Mouse (Mus musculus): ENCODE results near the gene Arrb1.

Arrb1 gene

GRCm38 (mm10) chr7:99535741-99536501 lies 655 bp downstream of the Arrb1 start:
- in situ Hi-C loops (cut with MboI, MseI) = loop anchor here (25.0 kb wide), 1 partner anchor 1949 kb away; the partner anchor contains the start of genes Aamdc and Rsf1

- in situ Hi-C loops (cut with MboI, MseI) = loop anchor here (25.0 kb wide), 1 partner anchor 1950 kb away; the partner anchor contains the start of genes Aamdc and Rsf1
Observed at GRCm38 (mm10) chr7:99537183-99537756, 2.0 kb downstream of the Arrb1 start.

DNA sequence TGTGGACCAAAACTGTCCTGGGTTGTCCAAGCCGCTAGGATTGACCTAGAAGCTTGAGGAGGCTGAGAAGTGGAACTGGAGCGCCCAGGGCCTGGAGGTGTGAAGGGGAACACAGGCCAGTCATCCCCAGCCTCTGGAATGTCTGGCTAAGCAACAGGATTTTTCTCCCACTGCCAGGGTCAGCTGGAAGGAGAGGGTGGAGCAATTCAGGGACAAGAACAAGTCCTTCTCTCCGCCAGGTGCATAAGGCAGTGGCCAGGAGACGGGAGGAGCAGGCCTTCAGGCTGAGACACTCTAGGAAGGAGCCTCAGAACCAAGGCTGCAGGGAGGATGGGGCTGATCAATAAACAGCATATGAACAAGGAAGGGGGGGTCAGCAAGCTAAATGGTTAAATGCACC lies 3.2 kb downstream of the Arrb1 start:
- in situ Hi-C loops (cut with MboI, MseI) = loop anchor here (25.0 kb wide), 1 partner anchor 1951 kb away; the partner anchor contains the start of genes Aamdc and Rsf1

- in situ Hi-C loops (cut with MboI, MseI) = loop anchor here (25.0 kb wide), 1 partner anchor 1952 kb away; the partner anchor contains the start of genes Aamdc and Rsf1
Observed at GRCm38 (mm10) chr7:99539201-99539891, 4.1 kb downstream of the Arrb1 start.

DNA sequence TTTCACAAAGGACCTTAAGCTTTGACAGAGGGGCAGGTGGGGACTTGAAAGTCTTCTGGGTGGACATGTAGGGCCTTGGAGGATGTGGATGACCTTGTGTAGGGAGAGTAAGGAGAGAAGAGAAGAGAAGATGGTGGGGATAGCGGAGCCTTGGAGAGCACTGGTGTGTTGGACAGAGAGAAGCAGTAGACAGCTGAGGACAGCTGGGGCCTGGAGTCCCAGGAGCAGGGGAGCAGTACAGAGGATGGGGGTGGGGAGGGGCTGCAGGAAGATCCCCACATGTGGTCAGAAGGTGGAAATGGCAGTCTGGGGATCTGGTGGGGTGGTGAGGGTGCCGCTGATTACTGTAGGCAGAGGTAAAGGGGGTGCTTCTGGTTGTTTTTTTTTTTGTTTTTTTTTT lies 4.8 kb downstream of the Arrb1 start:
- in situ Hi-C loops (cut with MboI, MseI) = loop anchor here (25.0 kb wide), 1 partner anchor 1953 kb away; the partner anchor contains the start of genes Aamdc and Rsf1

GRCm38 (mm10) chr7:99541204-99541603 lies 5.9 kb downstream of the Arrb1 start:
- in situ Hi-C loops (cut with MboI, MseI) = loop anchor here (25.0 kb wide), 1 partner anchor 1954 kb away; the partner anchor contains the start of genes Aamdc and Rsf1

DNA sequence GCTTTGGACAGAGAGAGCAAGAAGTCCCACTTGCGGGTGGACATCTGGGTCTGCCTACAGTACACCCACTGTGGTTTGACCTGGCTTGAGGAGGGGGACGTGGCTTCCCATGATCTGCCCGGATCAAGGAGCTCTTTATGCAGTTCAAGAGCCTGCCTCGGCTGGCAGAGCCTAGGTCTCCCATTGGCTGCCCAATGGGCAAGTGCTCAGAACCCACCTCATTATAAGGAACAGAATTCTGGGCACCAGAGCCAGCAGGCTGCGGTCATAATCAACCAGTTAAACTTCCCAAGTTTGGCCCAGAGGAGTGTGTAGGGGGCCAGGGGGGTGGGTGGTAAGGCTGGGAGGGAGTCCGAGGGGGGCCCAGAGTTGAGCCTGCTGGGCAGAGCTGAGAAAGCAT lies 9.0 kb downstream of the Arrb1 start:
- in situ Hi-C loops (cut with MboI, MseI) = loop anchor here (25.0 kb wide), 1 partner anchor 1957 kb away; the partner anchor contains the start of genes Aamdc and Rsf1

DNA sequence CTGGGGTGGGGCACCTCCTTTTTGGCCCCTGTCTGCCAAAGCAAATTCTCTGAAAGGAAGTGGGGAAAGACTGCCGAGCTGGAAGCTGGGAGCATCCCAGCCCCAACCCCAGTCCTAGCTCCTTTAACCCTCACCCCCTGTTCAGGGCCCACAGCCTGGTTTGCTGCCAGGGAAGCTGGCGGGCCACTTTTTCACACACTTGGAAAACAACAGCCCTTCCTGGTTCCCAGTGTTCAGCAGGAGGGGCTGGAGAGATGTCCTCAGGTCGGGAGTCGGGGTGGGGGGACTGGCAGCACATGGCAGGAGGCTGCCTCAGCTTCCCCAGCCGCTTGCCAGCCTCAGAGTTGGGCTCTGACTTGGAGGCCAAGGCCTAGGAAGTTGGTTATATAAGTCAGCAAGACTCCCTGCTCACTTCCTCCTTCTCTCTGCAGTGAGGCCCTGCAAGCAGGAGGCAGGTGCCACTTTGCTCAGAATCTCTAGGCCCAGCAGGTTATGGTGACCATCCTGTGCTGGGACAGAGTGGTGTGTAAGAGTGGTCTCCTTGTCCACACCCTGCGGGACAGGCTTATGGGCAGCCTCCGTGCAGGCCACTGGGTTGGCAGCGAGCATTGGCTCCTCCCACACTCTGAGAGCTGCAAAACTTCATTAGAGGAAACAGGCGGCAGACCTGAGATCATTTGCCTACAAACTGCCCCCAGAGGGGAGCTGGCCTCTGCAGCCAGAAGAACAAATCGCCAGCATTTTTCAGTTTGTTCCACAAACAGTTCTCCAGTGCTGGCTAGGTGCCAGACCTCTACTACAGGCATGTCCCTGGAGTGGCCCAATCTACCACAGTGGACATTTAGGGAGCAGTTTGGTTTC lies 10.8 kb downstream of the Arrb1 start:
- in situ Hi-C loops (cut with MboI, MseI) = loop anchor here (25.0 kb wide), 1 partner anchor 1959 kb away; the partner anchor contains the start of genes Aamdc and Rsf1

DNA sequence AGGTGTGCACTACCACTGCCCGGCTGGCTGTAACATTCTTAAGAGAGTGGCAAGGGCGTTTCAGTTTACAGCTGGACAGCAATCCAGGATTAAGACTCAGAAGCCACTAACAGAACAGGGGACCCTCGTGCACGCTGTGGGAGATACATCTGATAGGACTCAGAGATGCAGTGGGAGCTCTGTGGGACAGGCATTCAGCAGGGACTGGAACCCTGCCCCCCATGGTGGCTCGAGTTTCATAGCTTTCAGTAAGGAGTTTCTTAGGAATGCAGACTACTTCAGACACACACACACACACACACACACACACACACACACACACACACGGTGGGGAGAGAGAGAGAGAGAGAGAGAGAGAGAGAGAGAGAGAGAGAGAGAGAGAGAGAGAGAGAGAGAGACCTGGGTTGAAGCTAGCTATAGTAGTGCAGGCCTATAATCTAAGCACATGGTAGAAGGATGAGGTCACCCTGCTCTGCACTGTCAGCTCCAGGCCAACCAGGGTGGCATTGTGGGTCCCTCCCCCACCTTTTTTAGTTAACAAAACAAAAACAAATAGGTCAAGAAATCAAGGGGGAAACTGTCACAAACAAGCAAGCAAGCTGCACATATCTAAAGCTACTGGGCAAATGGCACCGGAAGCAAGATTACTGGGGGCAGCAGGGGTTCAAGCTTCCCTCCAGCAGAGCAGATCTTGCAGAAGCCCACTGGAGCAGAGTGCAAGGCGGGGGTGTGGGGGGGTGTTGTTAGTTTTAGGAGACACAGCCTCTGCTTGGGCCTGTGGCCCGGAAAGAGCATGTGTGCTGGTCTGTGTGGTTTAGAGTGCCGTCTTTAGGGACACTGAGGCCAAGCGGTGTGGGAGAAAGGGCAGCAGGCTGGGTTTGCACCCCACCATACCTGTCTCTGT lies 12.6 kb downstream of the Arrb1 start:
- in situ Hi-C loops (cut with MboI, MseI) = loop anchor here (25.0 kb wide), 1 partner anchor 1961 kb away; the partner anchor contains the start of genes Aamdc and Rsf1

GRCm38 (mm10) chr7:99549668-99550067 lies 14.4 kb downstream of the Arrb1 start:
- in situ Hi-C loops (cut with MboI, MseI) = loop anchor here (5.0 to 25.0 kb wide), 2 partner anchors 57 to 1962 kb away; partner anchors contain the start of genes Aamdc and Rsf1

DNA sequence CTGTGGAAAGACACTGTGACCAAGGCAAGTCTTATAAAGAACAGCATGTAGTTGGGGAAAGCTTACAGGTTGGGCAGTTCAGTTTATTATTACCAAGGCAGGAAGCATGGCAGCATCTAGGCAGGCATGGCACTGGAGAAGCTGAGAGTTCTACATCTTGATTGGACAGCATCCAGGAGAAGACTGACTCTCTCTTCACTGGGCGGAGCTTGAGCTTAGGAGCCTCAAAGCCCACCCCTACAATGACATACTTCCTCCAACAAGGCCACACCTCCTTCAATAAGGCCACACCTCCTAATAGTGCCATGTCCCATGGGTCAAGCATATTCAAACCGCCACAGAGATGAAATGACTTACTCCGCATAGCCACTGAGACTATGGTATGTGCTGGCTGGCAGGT lies 16.4 kb downstream of the Arrb1 start:
- in situ Hi-C loops (cut with MboI, MseI) = loop anchor here (5.0 kb wide), 1 partner anchor 59 kb away; no protein-coding TSS in a partner anchor

GRCm38 (mm10) chr7:99553222-99553884 lies 18.1 kb downstream of the Arrb1 start:
- in situ Hi-C loops (cut with MboI, MseI) = loop anchor here (5.0 kb wide), 1 partner anchor 61 kb away; no protein-coding TSS in a partner anchor

DNA sequence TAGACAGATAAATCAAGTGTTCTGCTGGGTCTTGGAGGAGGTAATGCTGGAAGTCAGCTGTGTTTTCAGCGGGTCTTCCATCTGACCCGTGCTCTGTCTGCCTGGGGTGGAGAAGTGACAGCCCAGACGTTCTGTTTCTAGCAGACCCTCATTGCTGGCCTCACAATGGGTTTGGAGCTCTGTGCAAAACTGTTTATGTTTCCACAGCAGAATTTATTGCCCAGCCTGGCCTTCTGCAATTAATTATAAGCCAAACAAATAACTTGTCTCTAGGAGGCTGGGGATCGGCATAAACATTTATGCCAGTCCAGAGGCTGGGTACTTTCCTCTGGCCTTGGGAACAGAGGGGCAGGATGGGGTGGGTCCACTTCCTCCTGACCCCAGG lies 18.6 kb downstream of the Arrb1 start:
- in situ Hi-C loops (cut with MboI, MseI) = loop anchor here (5.0 kb wide), 1 partner anchor 62 kb away; no protein-coding TSS in a partner anchor

GRCm38 (mm10) chr7:99555862-99556261 lies 20.6 kb downstream of the Arrb1 start:
- in situ Hi-C loops (cut with MboI, MseI) = no loop called here

GRCm38 (mm10) chr7:99559091-99559490 lies 23.8 kb downstream of the Arrb1 start:
- in situ Hi-C loops (cut with MboI, MseI) = no loop called here

DNA sequence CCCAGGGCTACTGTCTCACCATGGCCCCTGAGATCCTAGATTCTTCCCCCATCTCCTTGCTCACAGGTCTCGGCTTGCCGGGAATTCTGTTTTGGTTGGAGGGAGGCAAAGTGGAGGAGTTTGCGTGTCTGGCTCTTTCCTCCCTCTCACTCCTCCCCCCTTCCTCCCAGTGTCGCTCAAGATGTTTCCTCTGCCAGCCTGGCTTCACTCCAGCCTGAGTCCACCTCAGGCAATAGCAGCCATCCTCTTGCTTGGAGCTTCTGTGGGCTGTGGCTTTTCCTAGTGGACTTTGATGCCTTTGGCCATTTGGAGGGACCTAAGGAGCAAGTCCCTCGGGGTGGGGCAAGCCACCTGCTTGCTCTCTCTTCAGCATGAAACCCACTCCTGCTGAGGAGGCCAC lies 27.2 kb downstream of the Arrb1 start:
- in situ Hi-C loops (cut with MboI, MseI) = no loop called here

- in situ Hi-C loops (cut with MboI, MseI) = no loop called here
Observed at GRCm38 (mm10) chr7:99563224-99563623, 28.0 kb downstream of the Arrb1 start.

DNA sequence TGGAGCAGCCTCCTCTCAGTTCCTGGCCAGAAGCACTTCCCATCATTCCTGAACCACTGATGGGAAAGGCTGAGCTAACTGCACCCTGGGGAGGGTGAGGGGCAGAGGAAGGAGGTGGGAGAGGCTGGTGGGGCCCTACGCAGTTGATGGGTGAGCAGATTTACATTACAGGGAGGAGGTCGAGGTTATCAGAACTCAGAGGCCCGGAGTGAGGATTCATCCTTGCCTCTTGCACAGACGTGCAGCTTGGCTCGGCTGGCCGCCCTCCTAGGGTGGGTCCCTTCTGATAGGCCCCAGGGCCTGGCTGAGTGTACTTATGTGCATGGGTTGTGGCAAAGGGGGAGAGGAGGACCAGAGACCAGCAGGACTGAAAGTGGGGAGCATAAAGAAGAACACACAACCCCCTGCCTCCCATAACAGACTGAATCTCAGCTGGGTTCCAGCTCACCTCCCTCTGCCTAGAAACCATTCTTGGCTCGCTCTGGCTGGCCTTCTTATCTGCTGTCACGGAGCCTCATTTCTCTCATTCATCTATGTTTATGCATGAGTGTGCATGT lies 30.1 kb downstream of the Arrb1 start:
- in situ Hi-C loops (cut with MboI, MseI) = no loop called here

DNA sequence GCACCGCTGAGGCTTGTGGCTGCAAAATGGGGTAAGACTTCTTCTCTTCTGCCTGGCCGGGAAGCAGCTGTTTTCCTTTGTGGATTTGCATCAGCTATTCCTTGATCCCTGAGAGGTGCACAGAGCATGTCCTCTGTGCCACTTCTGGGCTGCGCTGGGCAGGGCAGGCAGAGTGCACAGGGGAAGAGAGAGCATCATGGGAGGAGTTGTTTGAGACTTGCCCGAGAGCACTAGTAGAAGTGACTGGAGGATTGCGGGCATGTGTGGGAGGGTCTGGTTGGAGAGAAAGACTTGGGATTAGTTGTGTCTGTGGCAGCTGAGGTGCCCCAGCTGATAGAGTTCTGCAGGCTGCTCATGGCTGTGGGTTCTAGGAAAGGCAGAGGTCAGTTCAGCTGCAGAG lies 35.4 kb downstream of the Arrb1 start:
- in situ Hi-C loops (cut with MboI, MseI) = no loop called here

All from T-helper 1 cell (primary cell).